Comparison of ENCODE assay signal across 9 mouse cellular contexts in genomic region chr17:45731172-45731864, GRCm38 (mm10). TPM values are rescaled to one million over a fixed set of nuclear protein-coding genes. Genes with fewer than 3 reads are reported as not detected.
DNase-seq lines count a peak whose midpoint lies in the region; ATAC-seq lines count a peak whose summit lies in the region.
"Had no signal": no experiment of that assay in that cellular context is flagged by ENCODE, and none has a peak within 500 bp of the region (broad histone marks: within the 10 kb centered on the region; RNA-seq: fewer than 3 reads in every experiment).

No protein-coding gene starts in this region.

- peaks cover 31% of the 10 kb centered on the region for H3K27me3 ChIP-seq in forebrain, embryonic 12.5 days

- peak; percentile 91 for DNase-seq in MN1 (ENCODE audit: low spot score)
- DNase-seq in c-Kit-positive CD71-negative TER-119-negative erythroid progenitor cells, embryonic 14.5 days (ENCODE audit: low read depth): peak; percentile 86
- DNase-seq in heart, postnatal 36 days: peak; percentile 86 to 91
- peak; percentile 82 to 96 for DNase-seq in layer of hippocampus, postnatal 25 days (ENCODE audit: extremely low spot score in 1 of 2, low spot score in 1 of 2)
- peak; percentile 91 for DNase-seq in mesoderm, embryonic 11.5 days (ENCODE audit: low read depth, low spot score)
- peak; percentile 89 for DNase-seq in skeletal muscle tissue, adult 2 months (ENCODE audit: low read depth, low spot score)

- H3K27ac ChIP-seq in forebrain, embryonic 12.5 days: no peak overlapping the region
- H3K27ac ChIP-seq: macrophage had no signal

- ATAC-seq in forebrain, embryonic 12.5 days (ENCODE audit: low FRiP score): 0 out of 2 replicates have a peak, but pooled peaks have one; percentile 5
- ATAC-seq in erythroid progenitor cell, adult 5-6 weeks (replicated peaks; ENCODE audit: low FRiP score, poor library complexity, severe bottlenecking): no peak

- no peak overlapping the region for H3K4me3 ChIP-seq in forebrain, embryonic 12.5 days (replicated peaks)

- no peaks in the 10 kb centered on the region for H3K36me3 ChIP-seq in forebrain, embryonic 12.5 days (replicated peaks)

- H3K4me2 ChIP-seq in forebrain, embryonic 12.5 days: no peak overlapping the region

- intact Hi-C loops in heart, postnatal 36 days (cut with DNase I): loop anchor here (1.0 to 5.0 kb wide), 3 partner anchors 301 to 521 kb away; partner anchors contain the start of genes Lrrc73 and Vegfa

- no peaks in the 10 kb centered on the region for H3K9me3 ChIP-seq in forebrain, embryonic 12.5 days

- peaks cover 35% of the 10 kb centered on the region for H3K4me1 ChIP-seq in forebrain, embryonic 12.5 days

- WGBS in forebrain, embryonic 12.5 days: 24% methylated on average over 9 of the region's 9 CpGs

- H3K9ac ChIP-seq in forebrain, embryonic 12.5 days: no peak overlapping the region

RNA-seq across cellular contexts. Expression of gene 1600014C23Rik, which starts 2.3 kb away (rescaled TPM):
- 0.83 TPM in 1 of 2 replicates, not detected in the other for polyA plus RNA-seq in forebrain, embryonic 12.5 days (2016; fragmentation: Nextera tagmentation; extraction: Ambion mirVana)
- total RNA-seq in heart, postnatal 36 days (2021): not detected
- under 1 TPM in 1 of 2 experiments, not detected in 1; 0.59 TPM for total RNA-seq in layer of hippocampus, postnatal 25 days (2021)
- total RNA-seq in erythroid progenitor cell, adult 5-6 weeks (2015; ENCODE audit: low replicate concordance): not detected in 2 replicates
- not detected in 2 replicates for total RNA-seq in erythroid progenitor cell, adult 5-6 weeks (2017; ENCODE audit: low replicate concordance)
- polyA plus RNA-seq: macrophage had no signal

RNA-seq across cellular contexts. Expression of gene Tmem63b, which starts 44.6 kb away (rescaled TPM):
- 85.7 and 89.3 TPM in 2 replicates for polyA plus RNA-seq in forebrain, embryonic 12.5 days (2016; fragmentation: Nextera tagmentation; extraction: Ambion mirVana)
- total RNA-seq in heart, postnatal 36 days (2021): 10 to 100 TPM; 84.6 to 88.1 TPM
- total RNA-seq in layer of hippocampus, postnatal 25 days (2021): 100 to 1,000 TPM; 176 to 191 TPM
- 3.2 and 3.8 TPM in 2 replicates for total RNA-seq in erythroid progenitor cell, adult 5-6 weeks (2015; ENCODE audit: low replicate concordance)
- total RNA-seq in erythroid progenitor cell, adult 5-6 weeks (2017; ENCODE audit: low replicate concordance): 5.9 and 11.6 TPM in 2 replicates

RNA-seq across cellular contexts. Expression of gene Mrpl14, which starts 45.2 kb away (rescaled TPM):
- polyA plus RNA-seq in forebrain, embryonic 12.5 days (2016; fragmentation: Nextera tagmentation; extraction: Ambion mirVana): 98.8 and 112 TPM in 2 replicates
- total RNA-seq in heart, postnatal 36 days (2021): 100 to 1,000 TPM; 140 to 155 TPM
- 10 to 100 TPM; 40.0 to 40.9 TPM for total RNA-seq in layer of hippocampus, postnatal 25 days (2021)
- total RNA-seq in erythroid progenitor cell, adult 5-6 weeks (2015; ENCODE audit: low replicate concordance): 28.8 and 39.8 TPM in 2 replicates
- 8.5 and 8.7 TPM in 2 replicates for total RNA-seq in erythroid progenitor cell, adult 5-6 weeks (2017; ENCODE audit: low replicate concordance)

Comparison
In these comparisons a context has a peak if more than half of its experiments do, and no peak if none do; other contexts are left out.
1. RNA of gene Tmem63b, which starts 44.6 kb away (total RNA-seq): 176 to 191 TPM in layer of hippocampus, postnatal 25 days and 84.6 to 88.1 TPM in heart, postnatal 36 days; 3.2 to 11.6 TPM in erythroid progenitor cell, adult 5-6 weeks; every median in the first group is over 4 times any median in the second.
2. Peak in every context shown above with its lines, with median percentiles within 50 percentile points of each other: DNase-seq.